9 mouse cellular contexts compared by ENCODE assay signal in the genomic region with DNA sequence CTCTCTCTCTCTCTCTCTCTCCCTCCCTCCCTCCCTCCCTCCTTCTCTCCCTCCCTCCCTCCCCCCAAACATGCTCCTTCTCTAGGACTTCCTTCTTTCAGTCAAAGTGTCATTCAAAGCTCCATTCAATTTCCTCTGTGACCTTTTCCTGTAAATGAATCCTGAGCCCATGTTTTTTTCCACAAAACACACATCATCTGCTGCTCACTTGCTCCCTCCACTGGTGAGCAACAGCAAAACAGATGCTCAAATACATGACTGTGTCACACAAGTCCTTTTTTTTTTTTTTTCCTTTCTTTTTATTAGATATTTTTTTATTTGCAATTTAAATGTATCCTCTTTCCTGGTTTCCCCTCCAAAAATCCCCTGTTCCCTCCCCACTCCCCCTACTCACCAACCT.
A peak's percentile ranks its signal among the peaks of the same experiment; 100 is the strongest.
DNase-seq lines count a peak whose midpoint lies in the region; ATAC-seq and TF ChIP-seq lines count a peak whose summit lies in the region.
"Had no signal": no experiment of that assay in that cellular context is flagged by ENCODE, and none has a peak within 500 bp of the region (broad histone marks: within the 10 kb centered on the region; RNA-seq: fewer than 3 reads in every experiment).

No protein-coding gene starts in this region.

- H3K27ac ChIP-seq in kidney, adult 2 months (ENCODE audit: insufficient read depth, low read depth, low read length): no peak overlapping the region
- no peak overlapping the region for H3K27ac ChIP-seq in kidney, embryonic 16.5 days (ENCODE audit: low read length)
- H3K27ac ChIP-seq in stomach, postnatal 0 days (replicated peaks): no peak overlapping the region
- H3K27ac ChIP-seq: limb, embryonic 13.5 days had no signal

- TF ChIP-seq POLR2A in kidney, adult 2 months (IDR thresholded peaks at IDR 0.05; ENCODE audit: low read depth, low read length): no peak

- H3K4me1 ChIP-seq in kidney, adult 2 months (ENCODE audit: control insufficient read depth, insufficient read depth, low read length): no peaks in the 10 kb centered on the region
- H3K4me1 ChIP-seq in kidney, embryonic 16.5 days (ENCODE audit: insufficient read depth, low read length): no peaks in the 10 kb centered on the region
- H3K4me1 ChIP-seq in E14TG2a.4 (replicated peaks; ENCODE audit: low read depth, low read length): no peaks in the 10 kb centered on the region
- H3K4me1 ChIP-seq in stomach, postnatal 0 days (replicated peaks; ENCODE audit: control insufficient read depth, insufficient read depth): no peaks in the 10 kb centered on the region
- H3K4me1 ChIP-seq: limb, embryonic 13.5 days had no signal

- no peak for TF ChIP-seq EP300 in stomach, postnatal 0 days (optimal IDR thresholded peaks at IDR 0.05)

- no peak overlapping the region for H3K9ac ChIP-seq in kidney, embryonic 16.5 days (replicated peaks; ENCODE audit: low read length)
- no peak overlapping the region for H3K9ac ChIP-seq in stomach, postnatal 0 days (ENCODE audit: low read length)
- H3K9ac ChIP-seq: limb, embryonic 13.5 days had no signal

- no peaks in the 10 kb centered on the region for H3K36me3 ChIP-seq in kidney, adult 2 months (ENCODE audit: control insufficient read depth, insufficient read depth, low read length)
- no peaks in the 10 kb centered on the region for H3K36me3 ChIP-seq in kidney, embryonic 16.5 days (ENCODE audit: insufficient read depth, low read length)
- no peaks in the 10 kb centered on the region for H3K36me3 ChIP-seq in E14TG2a.4 (ENCODE audit: insufficient read depth, low read length)
- no peaks in the 10 kb centered on the region for H3K36me3 ChIP-seq in stomach, postnatal 0 days (ENCODE audit: control insufficient read depth, insufficient read depth, low read length)
- H3K36me3 ChIP-seq: limb, embryonic 13.5 days had no signal

- H3K27me3 ChIP-seq in kidney, adult 2 months (replicated peaks; ENCODE audit: control insufficient read depth, insufficient read depth, low read length): no peaks in the 10 kb centered on the region
- H3K27me3 ChIP-seq in kidney, embryonic 16.5 days (ENCODE audit: insufficient read depth, low read length): no peaks in the 10 kb centered on the region
- H3K27me3 ChIP-seq in E14TG2a.4 (ENCODE audit: insufficient read depth, low read length): no peaks in the 10 kb centered on the region
- H3K27me3 ChIP-seq in stomach, postnatal 0 days (ENCODE audit: control insufficient read depth, insufficient read depth, low read length): no peaks in the 10 kb centered on the region

- ATAC-seq in CD4-positive, CD25-positive, alpha-beta regulatory T cell, adult 4 months: no peak
- no peak for ATAC-seq in kidney, embryonic 16.5 days (ENCODE audit: low FRiP score, low TSS enrichment)
- ATAC-seq in stomach, postnatal 0 days (ENCODE audit: low FRiP score, low TSS enrichment): no peak

- H3K9me3 ChIP-seq in kidney, embryonic 16.5 days (ENCODE audit: low read length): no peaks in the 10 kb centered on the region
- no peaks in the 10 kb centered on the region for H3K9me3 ChIP-seq in E14TG2a.4 (ENCODE audit: low read length)
- H3K9me3 ChIP-seq in stomach, postnatal 0 days (ENCODE audit: control insufficient read depth, low read length): no peaks in the 10 kb centered on the region
- H3K9me3 ChIP-seq: limb, embryonic 13.5 days had no signal

- H3K4me2 ChIP-seq in kidney, embryonic 16.5 days (replicated peaks; ENCODE audit: low read depth, low read length): no peak overlapping the region
- H3K4me2 ChIP-seq in stomach, postnatal 0 days (replicated peaks; ENCODE audit: low read depth): no peak overlapping the region
- H3K4me2 ChIP-seq: limb, embryonic 13.5 days had no signal

- peak; percentile 31 for DNase-seq in CD4-positive, CD25-positive, alpha-beta regulatory T cell, adult 2 months (ENCODE audit: low read depth, low spot score)
- peak; percentile 57 for DNase-seq in kidney, adult 2 months
- peak; percentile 67 for DNase-seq in embryo, embryonic 10 days (ENCODE audit: low spot score)
- peak; percentile 25 to 35 for DNase-seq in layer of hippocampus, postnatal 36 days
- DNase-seq in stomach, postnatal 0 days (ENCODE audit: low spot score): peak; percentile 51

- H3K4me3 ChIP-seq in kidney, adult 2 months (ENCODE audit: insufficient read depth, low read depth, low read length): no peak overlapping the region
- H3K4me3 ChIP-seq in kidney, embryonic 16.5 days (ENCODE audit: low read length): no peak overlapping the region
- H3K4me3 ChIP-seq in E14TG2a.4 (replicated peaks; ENCODE audit: low read length): no peak overlapping the region
- no peak overlapping the region for H3K4me3 ChIP-seq in stomach, postnatal 0 days (ENCODE audit: low read depth, low read length)
- H3K4me3 ChIP-seq: limb, embryonic 13.5 days had no signal

- TF ChIP-seq CTCF in kidney, adult 2 months (conservative IDR thresholded peaks at IDR 0.05; ENCODE audit: insufficient read depth, insufficient read length, low read depth, low read length): no peak
- TF ChIP-seq CTCF in E14TG2a.4 (conservative IDR thresholded peaks at IDR 0.05; ENCODE audit: low read length): peak; percentile 54
- TF ChIP-seq CTCF in stomach, postnatal 0 days (IDR thresholded peaks at IDR 0.05; ENCODE audit: low read depth): peak; percentile 76
